Mouse (Mus musculus) embryo, embryonic 11 days (tissue): ENCODE data around the gene Unc5b.
A peak's percentile ranks its signal among the peaks of the same experiment; 100 is the strongest.

ENCODE experiments used
- DNase-seq: peaks from one replicate; pipeline ENCODE4 v3.0.0-alpha.2; 2015

Gene Unc5b

DNA sequence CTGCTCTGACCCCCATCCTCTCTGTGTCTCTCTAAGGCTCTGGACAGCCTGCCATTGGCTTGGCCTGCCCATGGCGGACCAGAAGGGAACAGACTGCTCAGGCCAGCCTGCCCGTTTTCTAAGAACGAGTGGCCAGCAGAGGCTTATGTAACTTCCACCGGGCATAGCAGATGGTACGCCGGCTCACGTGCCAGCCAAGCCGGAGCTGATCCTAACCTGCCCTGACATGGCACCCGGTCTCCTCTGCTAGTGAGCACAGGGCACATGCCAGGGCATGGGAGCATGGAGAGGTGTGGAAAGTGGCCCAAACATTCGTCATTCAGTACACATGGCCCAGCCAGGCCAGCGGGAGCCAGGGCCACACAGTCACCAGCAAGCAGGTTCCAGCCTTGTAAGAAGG is 10.8 kb downstream of the Unc5b start:
- DNase-seq: no peak

DNA sequence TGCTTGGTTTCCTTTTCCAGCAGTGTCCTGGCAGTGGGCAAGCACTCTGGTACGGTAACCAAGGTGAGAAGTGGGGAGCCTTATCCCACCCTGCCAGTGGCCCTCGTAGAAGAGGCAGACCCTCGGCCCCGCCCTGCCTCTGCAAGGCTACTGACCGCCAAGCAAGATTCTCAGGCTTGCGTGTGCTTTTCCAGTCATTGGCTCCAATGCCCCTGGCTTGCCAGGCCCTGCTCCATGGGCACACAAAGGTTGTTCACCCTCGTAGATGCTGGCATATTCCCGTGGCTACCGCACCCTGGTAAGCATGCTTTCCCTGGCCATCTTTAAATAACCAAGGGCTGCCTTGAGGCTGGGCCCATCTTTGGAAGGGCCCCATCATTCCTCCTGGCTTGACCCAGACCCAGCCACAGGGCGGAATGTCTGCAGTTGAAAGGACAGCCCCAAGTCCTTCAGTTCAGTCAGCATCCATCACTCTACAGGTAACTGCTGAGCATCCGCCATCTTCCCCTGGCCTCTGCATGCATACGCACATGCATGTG is 11.7 kb downstream of the Unc5b start:
- no peak for DNase-seq

DNA sequence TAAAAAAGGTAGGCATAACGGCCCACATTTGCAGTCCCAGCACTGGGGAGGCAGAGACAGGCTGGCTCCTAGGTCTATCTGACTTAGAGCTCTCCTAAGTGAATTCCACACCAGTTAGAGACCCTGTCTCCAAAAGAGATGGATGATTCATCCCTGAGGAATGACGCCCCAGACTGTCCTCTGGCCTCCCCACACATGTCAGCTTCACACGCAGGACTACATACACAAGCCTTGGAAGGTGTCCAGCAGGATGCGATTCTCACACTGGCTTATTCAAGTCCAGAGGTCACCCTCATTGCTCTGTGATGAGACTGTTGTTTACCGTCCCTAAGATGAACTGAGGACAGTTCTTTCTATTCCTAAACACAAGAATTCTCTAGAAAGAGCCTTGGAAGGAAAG is 12.2 kb downstream of the Unc5b start:
- no peak for DNase-seq

DNA sequence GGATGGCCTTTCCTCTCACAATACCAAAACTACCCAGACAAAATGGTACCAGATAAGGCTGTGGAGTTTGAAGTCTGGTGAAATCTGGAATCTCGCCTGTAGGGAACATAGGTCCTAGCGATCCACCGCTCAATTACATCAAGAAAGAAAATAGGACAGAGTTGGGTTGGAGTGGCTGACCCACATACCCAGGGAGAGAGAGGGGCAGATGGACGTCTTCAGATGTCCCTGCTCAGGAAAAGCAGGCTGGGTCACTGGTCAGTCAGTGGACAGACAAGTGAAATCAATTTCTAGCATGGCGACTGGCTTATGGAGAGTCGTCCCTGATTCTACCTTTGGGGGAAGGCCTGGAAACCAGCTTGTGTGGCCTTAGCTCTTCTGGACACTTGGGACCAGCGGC is 12.7 kb downstream of the Unc5b start:
- no peak for DNase-seq

DNA sequence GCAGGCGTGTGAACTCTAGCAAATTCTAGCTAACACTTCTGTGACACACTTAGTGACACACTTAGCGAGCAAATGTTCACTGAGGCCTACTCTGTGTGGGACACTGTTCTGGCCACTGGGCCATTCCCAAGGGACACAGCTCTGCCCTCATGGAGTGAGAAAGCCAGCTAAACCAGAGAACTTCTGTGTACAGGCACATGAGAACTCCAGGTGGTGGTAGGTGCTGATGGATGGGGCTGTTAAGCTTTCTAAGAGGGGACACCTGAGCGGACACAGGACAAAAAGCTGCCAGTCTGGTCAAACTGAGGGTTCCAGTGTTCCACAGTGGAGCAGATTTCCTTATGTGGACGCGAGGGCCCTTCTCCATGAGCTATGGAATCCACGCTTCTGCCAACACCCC is 13.5 kb downstream of the Unc5b start:
- no peak for DNase-seq

DNA sequence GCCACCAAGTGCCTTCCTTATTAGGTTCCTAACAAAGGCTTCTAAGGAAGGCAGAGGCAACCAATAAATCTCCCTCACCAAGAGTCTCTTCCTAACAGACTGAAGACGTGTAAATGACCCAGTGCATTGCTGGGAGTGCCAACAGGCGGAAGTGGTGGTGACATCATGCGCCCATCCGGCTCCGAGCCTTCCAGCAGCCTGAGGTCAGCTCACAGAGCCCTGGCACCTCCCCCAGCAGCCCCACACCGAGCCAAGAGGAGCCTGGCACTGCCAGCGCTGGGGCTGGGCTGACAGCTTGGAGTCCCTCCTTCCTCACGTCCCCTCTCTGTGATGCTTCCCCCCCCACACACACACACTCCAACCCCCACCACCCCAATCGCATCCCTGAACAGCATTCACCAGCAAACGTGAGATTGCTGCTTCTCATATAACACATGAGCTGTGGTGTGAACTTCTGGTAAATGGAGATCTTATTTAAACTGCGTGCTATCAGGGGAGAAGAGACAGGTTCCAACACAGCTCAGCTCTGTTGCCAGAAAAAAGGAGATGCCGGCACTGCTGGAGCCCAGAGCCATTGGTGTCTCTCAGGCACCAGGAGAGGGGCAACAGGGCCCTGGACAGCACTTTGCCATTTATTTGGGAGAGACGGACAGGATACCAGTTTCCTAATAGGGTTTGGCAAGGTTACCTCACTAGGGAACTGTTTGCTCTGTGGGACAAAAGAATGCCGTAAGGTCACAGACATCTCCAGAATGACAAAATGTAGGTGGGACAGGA is 14.3 kb downstream of the Unc5b start:
- no peak for DNase-seq

DNA sequence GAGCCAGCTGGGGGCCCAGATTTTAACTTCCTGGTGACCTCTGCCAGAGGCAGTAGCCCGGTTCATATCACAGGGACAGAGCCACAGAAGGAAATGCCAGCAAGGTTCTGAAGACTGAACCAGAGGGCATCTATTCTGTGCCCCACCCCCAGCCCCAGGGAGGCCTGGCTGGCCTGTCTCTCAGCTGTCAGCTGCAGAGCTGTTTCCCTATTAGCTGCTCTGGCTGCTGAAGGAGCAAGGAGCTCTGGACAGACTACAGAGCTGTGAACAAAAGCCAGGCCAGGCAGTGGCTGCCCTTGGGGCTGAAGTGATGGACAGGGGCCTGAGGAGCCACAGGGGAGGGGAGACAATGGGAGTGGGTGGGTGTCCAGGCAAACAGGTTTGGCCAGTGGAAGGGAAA is 15.5 kb downstream of the Unc5b start:
- no peak for DNase-seq

DNA sequence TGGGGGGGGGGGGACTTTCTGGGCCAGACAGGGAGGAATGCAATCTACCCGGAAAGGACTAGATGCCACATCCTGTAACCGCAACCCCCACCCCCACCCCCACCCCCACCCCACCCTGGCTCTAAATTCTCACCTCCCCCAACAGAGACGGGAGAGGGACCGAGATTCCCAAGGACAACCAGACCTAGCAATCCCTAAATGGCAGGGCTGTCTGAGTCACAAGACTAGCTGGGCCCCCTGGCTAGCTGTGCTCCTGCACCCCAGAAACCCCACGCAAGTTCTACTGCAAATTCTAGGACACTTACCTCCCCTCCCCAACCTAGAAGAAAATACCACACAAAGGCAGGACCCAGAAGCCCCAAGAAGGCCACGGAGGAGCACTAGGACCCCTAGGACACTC is 16.3 kb downstream of the Unc5b start:
- no peak for DNase-seq

DNA sequence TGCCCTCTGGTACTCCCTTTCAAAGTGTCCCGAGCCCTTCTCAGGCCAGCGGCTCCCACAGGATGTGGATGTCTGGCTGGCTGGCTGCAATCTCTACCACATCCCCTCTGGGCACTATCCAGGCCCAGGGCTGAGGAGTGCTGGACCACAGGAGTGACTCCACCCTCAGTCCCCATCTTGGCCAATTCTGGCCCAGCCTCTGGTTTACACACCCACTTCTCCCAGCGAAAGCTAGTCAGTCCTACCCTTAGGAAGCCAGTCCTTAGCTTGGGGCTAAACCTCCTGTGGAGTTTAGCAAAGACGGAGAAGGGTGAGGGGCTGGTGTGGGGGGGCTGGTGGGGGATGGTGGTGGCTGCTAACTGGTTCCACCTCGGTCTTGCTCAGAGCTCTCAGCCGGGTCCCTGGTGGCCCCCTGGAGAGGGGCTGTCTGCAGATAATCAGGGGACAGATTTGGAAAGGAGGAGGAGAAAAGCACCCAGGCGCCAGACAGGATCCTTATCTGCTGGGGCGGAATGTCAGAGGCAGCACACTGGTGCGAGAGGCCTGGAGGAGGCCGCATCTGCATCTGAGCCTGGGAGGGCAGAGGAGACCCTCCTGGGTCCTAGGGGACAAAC is 16.8 kb downstream of the Unc5b start:
- DNase-seq: no peak

DNA sequence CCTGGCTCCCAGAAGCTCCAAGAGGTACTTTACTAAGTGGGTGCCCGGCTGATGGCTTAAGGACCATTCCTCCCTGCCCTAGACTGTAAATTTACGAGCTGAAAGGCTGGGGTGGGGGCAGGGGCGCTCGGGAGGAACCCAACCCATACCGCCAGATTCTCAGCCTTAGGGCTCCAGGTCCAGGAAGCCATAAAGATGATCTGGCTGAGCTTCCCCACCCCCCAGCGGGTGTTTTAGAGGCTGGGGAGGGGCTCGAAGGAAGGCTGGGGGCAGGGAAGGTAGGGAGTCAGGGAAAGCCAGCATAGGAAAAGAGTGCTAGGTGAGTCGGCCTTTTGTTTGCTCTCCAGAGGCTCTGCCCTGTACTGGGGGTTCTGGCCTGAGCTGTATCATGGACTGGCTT is 17.8 kb downstream of the Unc5b start:
- no peak for DNase-seq

DNA sequence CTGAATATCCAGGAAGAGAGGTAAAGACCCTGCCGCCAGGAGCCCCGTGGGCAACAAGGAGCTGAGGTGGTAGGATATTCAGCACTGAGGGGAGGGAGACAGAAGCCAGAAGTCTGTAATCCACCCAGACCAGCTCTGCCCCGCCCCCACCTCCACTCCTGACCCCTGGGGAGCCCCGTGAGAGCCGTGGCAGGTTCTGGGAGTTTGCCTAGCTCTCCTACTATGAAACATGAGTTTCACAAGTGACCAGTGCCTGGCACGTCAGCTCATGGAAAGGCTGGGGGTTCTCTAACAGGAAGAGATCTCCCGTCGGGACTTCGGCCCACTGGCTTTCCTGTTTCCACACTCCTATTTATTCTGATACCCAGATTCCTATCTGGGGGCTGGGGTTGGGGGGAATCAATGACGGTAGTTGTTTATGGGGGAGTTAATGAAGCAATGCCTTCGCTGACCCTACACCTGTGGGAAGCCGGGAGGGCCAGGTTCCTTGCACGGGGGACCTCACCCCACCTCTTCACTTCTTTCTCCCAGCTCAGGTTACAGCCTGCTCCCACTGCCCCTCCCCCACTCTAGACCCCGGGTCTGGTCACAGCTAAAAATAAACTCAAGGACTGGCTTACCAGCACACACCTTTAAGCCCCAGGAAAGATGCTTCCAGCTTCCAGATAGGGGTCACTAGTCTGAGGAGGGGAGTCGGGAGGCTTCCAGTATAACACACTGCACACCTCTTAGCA is 19.4 kb downstream of the Unc5b start:
- peak; percentile 73 for DNase-seq

DNA sequence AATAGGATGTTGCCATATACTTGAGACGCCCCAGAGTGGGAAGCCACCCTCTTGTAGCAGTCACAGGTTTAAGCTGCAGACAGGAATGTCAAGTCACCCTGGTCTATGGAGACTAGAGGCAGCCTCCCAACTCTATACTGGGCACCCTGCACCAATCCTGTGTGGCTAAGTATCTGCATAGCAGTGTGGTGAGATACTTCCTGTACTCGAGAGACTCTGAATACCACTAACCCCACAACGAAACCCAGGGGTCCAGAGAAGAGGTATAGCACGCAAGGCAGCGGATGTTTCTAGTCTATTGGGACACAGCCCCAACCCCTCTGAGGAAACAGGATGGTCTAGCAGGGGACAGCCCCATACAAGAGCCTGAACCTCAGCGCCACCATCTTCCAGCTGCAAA is 22.9 kb downstream of the Unc5b start:
- DNase-seq: no peak

DNA sequence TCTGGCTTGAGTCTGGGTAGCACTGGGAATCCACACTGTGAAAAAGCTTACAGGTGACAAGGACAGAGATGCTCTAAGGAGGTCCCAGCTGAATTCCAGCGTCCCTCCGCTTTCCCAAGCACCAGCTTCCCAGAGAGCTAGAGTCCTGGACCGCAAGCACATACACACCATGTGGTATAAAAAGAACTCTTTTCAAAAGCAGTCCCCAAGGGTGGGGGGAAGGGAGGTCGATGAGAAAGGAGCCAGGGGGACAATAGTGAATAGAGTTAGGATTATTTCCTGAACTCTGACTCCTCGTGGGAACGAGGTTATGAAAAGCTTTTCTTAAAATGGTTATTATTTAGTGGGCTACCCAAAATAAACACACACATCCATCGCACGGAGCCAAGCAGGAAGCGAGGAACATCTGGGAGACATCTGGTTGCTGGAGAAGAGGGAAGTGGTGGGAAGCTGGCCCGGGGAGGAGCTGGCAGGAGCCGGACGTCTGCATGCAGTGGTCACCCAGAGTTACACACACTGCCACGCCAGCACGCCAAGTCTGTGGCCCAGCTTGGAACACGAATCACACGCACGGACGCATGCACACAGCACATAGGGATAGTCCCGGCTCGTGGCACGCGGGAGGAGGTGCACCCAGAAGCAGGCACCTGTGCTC is 23.7 kb downstream of the Unc5b start:
- peak; percentile 72 for DNase-seq

DNA sequence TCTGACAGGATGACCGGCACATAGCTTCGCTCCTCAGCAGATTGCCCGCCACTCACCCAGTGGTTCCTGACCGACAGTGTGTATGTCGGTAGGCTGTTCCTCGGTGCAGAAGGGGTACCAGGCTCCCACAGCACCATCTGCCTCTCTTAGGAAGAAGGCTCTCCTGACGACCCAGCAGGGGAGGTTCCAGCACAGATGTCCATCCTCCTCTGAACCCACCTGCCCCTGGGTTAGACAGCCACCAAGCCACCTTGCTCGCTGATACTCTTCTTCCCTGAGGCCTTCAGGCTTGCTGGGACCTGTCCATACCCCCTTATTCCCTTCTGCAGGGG is 25.2 kb downstream of the Unc5b start:
- no peak for DNase-seq

DNA sequence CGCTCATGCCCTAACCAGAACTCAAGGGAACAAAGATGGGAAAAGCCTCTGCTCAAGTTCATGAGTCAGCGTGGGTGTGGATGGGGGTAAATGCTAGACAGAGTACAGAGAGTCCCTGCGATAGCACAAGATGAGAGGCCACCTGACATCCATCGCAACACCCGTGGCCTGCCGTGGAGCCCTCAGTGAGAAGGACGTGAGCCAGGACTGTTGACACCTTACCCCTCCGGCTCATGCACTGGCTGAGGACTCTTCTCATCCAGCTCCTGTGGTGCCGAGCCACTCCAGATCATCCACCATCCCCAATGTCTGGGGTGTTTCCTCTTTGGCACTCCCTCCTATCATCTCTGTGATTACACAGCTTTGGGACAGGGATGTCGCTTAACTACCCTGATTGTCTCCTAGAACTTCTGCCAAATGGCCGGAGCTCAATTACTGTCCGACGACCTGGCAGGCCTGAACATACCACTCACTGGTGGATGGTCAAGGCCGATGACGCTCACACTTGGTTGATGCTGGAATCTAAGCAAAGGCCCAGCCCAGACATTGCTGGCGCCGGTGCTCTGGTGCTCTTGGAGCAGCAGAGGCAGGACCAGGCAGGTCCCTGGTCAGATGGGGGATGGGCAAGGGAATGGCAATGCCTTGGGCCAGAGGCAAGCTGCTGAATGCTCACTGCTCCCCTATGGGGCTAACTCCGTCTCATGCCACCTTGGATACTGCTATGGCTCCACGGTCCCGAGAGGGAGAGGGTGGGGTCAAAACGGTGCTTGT is 25.8 kb downstream of the Unc5b start:
- no peak for DNase-seq

DNA sequence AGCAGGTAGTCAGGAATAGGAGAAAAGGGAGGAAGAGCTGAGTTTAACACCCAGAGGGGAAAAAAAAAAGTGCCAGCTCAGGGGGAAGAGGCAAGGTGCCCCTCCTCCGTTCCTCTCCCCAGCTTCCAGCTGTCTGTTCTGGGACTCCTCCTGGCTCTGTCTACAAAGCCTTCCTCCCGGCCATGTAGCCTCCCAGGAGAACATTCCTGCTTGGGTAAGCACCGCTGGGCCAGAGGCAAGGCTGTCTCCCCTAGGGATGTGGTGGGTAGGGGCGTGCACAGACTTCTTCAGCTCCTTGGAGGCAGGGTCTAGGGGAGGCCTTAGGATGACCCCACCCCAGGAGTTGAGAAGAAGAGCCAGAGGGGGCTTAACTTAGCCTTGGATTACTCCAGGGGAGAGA is 26.5 kb downstream of the Unc5b start:
- DNase-seq: no peak

DNA sequence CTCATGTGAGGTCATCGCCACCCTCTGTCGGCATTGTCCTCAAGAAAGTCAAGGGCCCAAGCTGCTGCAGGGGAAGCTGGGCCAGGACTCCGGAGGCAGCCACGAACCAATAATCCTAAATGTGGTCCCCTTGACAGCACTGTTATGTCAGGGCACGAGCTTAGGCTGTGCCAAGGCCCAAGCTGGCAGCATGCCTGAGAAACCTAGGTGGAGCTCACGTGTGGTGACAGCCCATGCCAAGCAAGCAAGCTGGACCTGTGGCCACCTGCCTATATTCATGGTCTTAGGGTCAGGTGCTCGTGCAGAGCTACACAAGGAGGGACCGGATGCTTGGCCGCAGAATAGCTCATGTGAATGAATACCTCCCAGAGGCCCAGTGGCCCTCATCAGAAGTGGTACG is 27.4 kb downstream of the Unc5b start:
- DNase-seq: no peak

DNA sequence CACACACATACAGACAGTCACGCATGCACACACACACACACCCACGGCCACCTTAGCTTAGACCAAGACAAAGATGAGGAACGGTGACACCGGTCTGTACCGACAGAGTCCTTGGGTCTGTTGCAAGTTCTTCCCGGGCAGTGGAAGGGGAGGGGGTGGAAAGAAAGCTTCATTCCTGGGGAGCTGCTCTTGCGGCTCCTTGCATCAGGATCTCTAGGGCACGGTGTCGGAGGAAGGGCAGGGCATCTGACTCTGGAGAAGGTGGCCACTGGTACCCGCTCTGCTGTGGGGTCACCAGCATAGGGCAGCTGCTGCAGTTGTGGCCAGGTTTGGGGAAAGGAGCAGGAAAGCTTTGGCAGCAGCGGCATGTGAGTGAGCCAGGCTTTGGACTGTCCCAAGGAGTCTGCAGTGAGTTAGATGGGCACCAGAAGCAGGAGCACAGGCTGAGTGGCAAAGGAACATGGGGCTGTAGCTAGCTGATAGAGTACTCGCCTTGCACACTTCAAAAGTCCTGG is 29.4 kb downstream of the Unc5b start:
- no peak for DNase-seq

DNA sequence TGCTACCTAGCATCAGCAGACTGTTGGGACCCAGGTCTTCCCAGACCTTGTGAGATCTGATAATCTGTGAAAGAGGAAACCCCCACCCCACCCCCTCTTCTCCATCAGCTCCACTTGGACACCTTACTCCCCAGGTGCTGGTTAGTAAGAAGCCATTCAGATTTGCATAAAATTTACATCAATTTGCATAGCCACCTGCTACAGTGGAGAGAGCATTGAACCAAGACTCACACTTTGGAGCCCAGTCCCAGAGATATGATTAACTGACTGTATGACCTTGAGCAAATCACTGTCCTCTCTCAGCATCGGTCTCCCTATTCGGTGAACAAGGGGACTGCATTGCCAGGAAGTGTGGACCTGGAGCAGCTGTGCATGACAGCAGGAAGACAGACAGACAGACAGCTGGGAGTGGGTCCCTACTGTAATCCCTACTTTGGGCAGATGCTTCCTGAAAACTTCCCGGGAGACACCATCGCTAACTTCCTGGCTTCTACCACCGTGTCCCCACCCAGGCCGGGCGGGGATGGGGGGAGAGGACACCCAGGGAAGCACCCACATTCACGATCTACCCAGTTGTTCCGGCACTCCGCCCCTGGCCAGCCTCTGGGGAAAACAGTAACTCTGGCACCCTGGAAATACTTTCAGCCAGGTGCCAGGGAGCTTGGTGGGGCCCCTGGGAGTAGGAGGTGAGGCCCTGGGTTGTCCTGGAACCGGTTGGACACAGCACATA is 30.0 kb downstream of the Unc5b start:
- no peak for DNase-seq

DNA sequence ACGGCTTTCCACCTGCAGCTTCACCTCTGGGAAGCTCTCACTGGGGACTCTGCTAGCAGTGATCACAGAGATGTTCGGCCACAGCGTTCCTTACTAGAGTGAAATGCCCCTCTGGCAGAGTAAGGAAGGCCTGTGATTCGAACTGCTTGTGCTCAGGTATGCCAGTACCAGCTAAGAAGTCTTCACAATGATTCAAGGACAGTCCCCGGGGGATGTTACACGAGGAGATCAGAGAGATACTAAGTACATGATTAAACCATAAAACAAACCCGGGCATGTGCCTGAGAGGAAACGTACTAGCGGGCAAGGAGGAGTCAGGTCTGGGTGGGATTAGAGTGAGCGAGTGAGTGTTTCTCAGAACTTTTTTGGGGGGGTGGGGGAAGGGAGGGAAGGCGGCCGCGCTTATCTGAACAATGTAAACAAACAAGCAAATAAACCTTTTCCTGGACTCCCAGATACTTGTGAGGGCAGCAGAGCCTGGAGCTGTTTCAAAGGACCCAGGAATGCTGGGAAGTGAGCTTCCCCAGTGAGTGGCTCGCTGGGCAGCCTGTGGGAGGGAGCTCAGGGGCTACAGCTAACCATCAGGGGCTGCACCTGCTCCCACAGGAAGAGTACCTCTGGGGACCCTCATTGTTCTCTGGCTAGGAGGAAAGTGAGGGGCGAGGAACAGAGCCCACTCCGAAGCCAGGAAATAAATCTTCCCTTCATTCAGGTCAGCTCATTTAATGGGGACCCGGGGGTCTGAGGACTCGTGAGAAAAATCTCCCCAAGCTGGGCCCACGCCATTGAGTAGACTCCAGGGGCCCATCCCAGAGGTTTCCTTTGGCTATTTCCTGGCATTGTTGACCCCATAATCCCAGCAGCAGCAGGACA is 30.9 kb downstream of the Unc5b start:
- DNase-seq: no peak
